Mouse (Mus musculus): ENCODE data around the gene Rassf8.

Rassf8 gene

DNA sequence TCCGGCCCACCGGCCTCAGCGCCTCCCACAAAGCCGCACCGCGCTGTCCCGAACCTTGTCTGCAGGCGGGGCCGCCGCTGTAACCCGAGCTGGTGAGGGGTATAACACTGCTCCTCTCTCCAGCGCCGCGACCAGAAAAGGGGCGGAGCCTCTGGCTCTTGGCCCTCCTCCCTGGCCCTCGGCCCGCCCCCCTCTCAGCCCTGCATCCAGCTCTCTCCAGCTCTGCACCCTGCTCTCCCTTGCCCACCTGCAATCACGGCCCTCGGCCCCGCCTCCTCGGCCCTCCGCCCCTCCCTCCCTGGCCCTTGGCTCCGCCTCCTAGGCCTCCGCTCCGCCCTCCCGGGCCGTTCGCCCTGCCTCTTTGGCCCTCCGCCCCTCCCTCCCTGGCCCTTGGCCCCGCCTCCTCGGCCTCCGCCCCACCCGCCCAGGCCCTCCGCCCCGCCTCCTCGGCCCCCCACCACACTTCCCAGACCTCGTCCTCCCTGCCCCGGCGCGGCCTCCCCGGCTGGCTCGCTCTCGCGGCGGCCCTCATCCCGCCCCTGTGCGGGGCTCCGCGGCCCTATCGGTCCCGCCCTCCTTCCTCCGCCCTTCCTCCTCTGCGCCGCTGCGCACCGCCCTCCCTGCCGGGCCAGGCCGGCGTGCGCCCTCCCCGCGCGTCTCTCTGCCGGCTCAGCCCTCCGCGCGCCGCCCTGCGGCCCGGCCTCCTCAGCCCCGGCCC is at the start of gene Rassf8:
Rassf8 (plus strand) TSS at position 617 of the 718 bp plus-strand sequence.
- DNase-seq, result peak; percentile 72 to 76

DNA sequence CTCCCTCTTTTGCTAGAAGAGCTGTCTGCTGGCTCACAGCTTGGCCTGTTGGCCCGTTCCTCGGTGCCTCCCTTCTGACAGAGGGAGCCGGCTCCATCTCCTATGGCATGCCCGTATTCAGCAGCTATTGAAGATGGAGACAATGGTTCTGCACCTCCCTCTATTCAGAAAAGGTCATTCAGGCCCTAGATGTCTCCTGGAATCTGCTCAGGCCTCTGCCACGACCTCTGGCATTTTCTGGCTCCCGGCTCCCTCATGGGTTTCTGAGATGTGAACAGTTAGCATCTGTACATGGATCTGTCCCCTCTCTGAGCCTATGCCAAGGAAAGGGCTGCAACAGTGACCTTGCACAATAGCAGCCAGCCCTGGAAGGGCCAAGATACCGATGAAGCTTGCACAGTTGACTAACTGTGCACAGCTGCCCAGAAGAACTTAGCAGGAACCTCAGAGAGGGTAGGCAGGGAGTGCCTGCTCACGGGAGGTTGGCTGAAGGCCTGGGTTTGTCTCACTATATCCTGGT is 45.5 kb upstream of the Rassf8 start:
- no peak for DNase-seq

DNA sequence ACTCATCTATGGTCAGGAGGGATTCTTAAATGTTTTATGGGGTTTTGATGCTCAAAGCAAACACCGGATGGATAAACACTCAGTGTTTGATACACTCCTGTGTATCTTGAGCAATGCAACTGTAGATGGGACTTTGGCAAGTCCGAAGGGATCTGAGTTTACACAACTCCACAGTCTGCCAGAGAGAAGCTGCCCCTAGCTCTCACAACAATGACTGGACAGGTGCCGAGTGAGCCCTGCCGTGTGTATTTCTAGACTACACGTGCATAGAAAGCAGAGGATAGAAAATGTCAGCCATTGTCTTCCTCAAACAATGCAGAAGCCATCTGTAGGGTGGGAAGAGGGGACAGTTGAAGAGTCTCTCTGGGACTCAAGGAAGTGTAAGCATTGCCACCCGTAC is 42.9 kb upstream of the Rassf8 start:
- DNase-seq, result no peak

DNA sequence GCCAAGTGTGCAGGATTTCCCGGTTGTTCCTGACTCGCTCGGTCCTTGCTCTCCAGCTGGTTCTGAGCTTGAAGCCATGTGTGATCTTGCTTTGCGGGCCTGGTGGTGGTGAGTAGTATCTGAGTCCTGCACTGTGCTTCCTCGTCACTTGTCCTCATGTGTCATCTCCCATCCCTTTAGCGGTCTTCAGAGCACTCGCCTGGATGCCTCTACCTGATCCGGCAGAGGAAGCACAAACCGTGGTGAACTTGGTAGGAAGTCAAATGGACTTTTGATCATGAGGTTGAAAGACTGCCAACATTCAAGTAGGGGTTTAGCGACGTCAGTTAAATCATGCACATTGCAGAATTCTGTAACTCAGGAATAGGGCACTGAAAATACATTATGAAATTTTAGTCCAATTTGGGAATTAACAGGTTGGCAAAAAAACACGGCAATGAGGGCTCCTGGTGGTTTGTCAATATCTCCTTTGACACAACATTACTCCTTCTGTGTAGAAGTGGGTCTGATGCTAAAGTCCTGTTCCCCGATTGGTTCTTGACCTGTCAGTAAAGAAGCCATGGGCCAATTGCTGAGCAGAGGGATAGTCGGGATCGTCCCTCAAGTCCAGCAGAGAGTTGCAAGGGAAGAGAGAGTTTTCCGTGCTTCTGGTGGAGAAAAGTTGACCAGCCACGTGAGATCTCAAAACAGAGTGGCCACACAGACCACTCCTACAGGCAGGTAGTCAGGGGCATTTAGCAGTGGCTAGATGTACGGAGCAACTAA is 36.4 kb upstream of the Rassf8 start:
- DNase-seq, result no peak

GRCm38 (mm10) chr6:145710797-145711196 is 35.8 kb upstream of the Rassf8 start:
- DNase-seq, result no peak

- no peak for DNase-seq
These were observed 35.2 kb upstream of the Rassf8 start for GRCm38 (mm10) chr6:145711320-145711719.

GRCm38 (mm10) chr6:145713241-145714114 is 33.1 kb upstream of the Rassf8 start:
- no peak for DNase-seq

DNA sequence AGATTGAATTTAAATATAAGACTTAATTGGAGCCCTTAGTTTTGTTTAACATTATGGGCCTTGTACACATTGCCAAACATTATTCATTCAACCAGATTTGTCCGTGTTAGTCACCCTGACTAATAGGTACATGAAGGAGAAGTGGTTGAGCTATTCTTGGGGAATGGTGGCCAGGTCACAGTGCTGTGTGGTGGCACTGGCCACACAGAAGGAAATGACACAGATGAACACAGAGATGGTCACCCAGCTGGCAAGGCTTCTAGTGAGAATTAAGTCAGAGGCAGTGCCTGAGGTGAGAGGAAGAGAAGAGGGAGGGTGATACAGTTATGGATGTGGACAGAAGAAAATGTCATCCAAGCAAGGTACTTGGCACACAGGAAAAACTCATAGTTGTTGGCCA is 32.4 kb upstream of the Rassf8 start:
- DNase-seq, result no peak

DNA sequence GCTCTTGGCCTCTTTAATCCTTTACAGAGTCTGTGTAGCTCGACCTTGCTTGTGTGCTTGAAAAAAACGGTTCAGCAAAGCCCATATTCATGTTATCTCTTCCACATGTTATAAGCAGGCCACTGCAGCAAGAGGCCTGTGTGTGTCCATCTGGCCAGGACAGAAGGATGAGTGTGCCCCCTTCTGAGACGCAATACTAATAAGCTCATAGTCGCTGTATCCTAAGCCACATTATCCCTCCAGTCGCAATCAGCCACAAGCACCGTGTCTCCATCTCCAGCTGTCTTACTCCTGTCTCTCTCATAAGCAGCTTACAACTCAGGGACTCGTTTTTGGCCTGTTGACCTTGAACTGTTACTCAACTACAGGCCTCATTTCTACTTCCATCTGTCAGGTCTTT is 24.0 kb upstream of the Rassf8 start:
- no peak for DNase-seq

DNA sequence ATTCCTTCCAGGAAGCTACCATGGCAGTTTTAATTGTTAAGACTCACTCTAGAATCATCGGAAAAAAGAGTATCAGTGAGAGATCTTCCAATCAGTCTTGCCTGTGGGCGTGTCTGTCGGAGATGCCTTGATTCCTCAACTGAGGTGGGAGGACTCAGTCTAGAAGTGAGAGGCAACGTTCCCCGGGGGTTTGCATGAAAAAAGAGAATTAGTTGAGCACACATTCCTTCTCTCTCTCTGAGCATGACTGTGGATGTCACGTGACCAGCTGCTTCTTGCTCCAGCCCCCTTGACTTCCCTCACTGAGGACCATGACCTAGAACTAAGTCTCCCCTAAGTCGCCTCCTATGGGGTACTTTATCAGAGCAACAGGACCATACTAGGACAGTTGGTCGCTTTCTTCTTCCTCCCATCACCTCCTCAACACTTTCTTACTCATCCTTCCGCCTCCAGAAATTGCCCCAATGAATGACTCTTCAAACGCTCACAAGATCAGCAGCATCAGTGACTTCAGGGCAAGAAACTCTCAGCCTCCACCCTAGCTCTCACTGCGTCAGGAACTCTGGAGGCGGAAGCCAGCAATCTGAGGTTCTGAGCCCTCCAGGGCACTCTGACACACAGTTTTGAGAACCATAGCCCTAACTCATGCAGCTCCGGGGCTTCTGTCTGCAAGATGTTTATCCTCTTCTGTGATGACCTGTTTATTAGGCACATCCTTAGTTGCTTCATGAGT is 23.3 kb upstream of the Rassf8 start:
- no peak for DNase-seq

- no peak for DNase-seq
These were observed 20.7 kb upstream of the Rassf8 start for GRCm38 (mm10) chr6:145725849-145726248.

- no peak for DNase-seq
These were observed 19.6 kb upstream of the Rassf8 start for GRCm38 (mm10) chr6:145726986-145727385.

GRCm38 (mm10) chr6:145732868-145733267 is 13.7 kb upstream of the Rassf8 start:
- DNase-seq, result no peak

DNA sequence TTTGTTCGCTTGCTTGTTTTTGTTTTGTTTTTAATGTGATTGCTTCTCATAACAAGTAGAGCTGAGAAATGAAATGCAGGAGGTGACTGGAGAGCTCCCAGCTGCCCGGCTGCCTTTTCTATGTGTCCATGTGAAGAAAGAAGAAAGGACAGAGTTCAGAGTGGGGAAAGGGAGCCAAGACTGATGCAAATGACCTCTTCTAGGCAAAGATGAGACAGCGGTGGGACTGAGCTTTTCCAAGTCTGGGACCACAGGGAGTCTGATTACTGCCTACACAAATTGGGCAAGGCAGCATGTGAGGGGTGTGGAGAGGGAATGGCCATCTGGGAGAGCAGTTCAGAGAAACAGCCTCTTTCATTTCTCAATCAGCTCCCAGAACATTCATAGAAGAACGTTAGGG is 13.3 kb upstream of the Rassf8 start:
- DNase-seq, result no peak

DNA sequence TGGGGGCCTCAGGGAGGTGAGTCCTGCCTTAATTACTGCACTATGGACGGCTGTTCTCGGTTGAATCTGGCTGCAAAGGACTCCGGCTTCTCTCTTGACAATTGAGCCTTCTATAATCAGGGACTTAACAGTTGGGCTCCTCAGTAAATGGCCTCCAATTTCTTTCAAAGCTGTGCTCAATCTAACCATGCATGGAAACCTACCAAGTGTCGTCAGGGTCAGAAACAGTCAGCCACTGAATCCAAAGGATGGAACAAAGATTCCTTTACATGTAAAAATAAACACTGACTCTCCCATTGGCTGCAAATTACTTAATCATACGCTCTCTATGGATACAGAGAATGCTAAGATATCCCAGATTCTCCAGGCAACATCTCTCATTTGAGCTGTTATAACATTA is 12.6 kb upstream of the Rassf8 start:
- no peak for DNase-seq

DNA sequence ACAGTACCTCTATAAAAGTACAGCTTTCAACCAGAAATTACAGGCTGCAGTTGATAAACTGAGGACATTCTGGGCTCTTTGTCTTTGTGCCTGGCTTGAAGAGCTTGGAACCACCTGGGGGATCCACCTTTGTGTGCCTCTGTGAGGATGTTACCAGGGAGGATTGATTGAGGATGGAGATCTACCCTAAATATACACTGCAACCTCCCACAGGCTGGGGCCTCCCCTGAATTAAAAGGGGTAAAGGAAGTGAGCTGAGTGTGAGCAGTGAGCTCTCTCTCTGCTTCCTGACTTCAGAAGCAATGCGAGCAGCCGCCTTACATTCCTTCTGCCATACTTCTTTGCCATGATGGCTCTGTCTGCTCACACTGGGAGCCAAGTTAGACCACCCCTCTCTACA is 10.4 kb upstream of the Rassf8 start:
- DNase-seq, result no peak

DNA sequence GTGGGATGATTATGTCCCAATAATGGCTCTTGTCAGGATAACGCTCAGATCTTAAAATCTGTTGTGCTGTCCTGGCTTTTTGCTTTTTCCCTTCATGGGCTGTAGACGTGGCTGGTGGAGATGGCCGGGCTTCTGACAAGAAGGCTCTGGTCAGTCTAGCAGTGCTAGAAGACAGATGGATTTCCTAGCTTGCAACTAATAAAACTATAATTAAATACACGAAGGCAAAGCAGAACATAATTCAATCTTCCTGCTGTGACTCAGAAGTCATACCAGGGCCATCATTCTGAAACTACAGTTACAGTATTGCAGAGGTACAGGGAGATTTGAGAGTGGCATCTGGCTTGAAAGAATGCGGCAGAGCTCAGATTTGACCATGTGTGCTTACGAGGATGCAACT is 7.3 kb upstream of the Rassf8 start:
- no peak for DNase-seq

GRCm38 (mm10) chr6:145740011-145740410 is 6.5 kb upstream of the Rassf8 start:
- DNase-seq, result no peak

- DNase-seq, result no peak
These were observed 1.3 kb upstream of the Rassf8 start for GRCm38 (mm10) chr6:145745291-145745690.

GRCm38 (mm10) chr6:145746921-145747670 is 548 bp downstream of the Rassf8 start:
- peak in 1 of 2 experiments; percentile 42 for DNase-seq
